In the genomic region with DNA sequence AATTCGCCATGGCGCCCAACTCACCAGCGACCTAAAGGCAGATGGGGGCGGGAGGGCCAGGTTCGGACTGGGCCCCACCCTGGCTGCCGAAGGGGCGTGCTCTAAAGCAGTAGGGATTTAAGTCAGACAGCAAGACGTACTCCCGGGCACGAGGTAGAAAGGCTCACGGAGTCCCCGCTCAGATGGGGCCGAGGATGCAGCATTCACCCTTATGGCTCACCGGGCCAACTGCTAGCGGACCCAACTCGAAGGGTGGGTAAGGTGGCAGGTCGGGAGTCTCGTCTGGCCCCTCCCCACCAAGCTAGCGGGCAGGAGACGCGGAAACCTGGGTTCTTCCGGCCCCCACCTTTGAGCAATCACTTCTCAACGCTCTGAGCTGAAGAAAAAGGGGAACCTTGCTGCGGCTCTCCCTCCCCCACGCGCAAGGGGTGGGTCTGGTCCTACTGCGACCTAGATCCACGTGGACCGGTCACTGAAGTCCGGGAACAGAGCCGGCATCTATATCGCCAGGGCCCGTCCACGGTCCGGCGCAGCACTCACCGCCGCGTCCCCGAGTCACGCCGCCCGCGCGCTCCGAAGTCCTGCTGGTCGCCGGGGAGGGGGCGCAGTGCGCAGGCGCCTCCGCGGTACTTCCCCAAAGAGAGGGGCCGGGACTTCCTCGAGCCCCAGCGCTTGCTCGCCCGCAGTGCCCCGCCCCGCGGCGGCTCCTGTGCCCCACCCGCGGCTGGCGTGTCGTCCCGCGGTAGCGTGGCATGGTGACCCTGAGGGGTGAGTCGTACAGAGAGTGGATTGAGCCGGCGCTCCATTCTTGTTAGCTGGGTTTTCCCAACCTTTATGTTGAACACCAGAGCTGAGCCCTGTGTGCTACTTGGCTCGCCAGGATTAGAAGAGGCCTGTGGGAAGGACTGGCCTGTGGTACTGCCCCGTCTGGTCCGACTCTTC, we compare ENCODE assay signal across 8 mouse cellular contexts. TPM values are rescaled to one million over a fixed set of nuclear protein-coding genes. Genes with fewer than 3 reads are reported as not detected.
DNase-seq lines count a peak whose midpoint lies in the region; ATAC-seq and TF ChIP-seq lines count a peak whose summit lies in the region.

A gene (minus strand): TSS at position 639 of the 942 bp plus-strand sequence.

- no peak for TF ChIP-seq POLR2A in cerebellum, adult 2 months (IDR thresholded peaks at IDR 0.05; ENCODE audit: borderline replicate concordance, insufficient read depth, low read length)

- TF ChIP-seq CTCF in cerebellum, adult 2 months (IDR thresholded peaks at IDR 0.05; ENCODE audit: borderline replicate concordance, insufficient read depth, low read depth, low read length) = no peak
- TF ChIP-seq CTCF in lung, postnatal 0 days (IDR thresholded peaks at IDR 0.05) = peak; percentile 28

- peak; percentile 93 for ATAC-seq in lung, postnatal 0 days

- peaks cover 12% of the 10 kb centered on the region; the same call in 1 of the 2 replicates for H3K36me3 ChIP-seq in ES-E14 (ENCODE audit: control insufficient read depth, insufficient read depth, low read length, poor library complexity, severe bottlenecking)
- H3K36me3 ChIP-seq in lung, postnatal 0 days (ENCODE audit: insufficient read depth, low read length) = 0 out of 2 replicates have a peak, but pooled peaks cover 5% of the 10 kb centered on the region

- peak within 1 kb of the TSS; percentile 88 for H3K9ac ChIP-seq in ES-E14 (ENCODE audit: insufficient read depth, low read depth, low read length, poor library complexity, severe bottlenecking)
- peak within 1 kb of the TSS; percentile 51 for H3K9ac ChIP-seq in lung, postnatal 0 days (replicated peaks; ENCODE audit: low read depth)

- no peaks in the 10 kb centered on the region for H3K9me3 ChIP-seq in ES-E14 (ENCODE audit: control insufficient read depth, insufficient read depth, low read depth, low read length)
- no peaks in the 10 kb centered on the region for H3K9me3 ChIP-seq in lung, postnatal 0 days (ENCODE audit: low read length)

- WGBS in cerebellum, adult 2 months = under 1% methylated on average over 75 of the region's 75 CpGs
- WGBS in lung, postnatal 0 days = under 1% methylated on average over 71 of the region's 75 CpGs

- TF ChIP-seq EP300 in lung, postnatal 0 days (IDR thresholded peaks at IDR 0.05) = no peak

- H3K27me3 ChIP-seq in cerebellum, adult 2 months (ENCODE audit: control insufficient read depth, insufficient read depth, low read length) = no peaks in the 10 kb centered on the region
- H3K27me3 ChIP-seq in lung, postnatal 0 days (replicated peaks; ENCODE audit: insufficient read depth, low read length) = no peaks in the 10 kb centered on the region

- H3K27ac ChIP-seq in ES-E14 (ENCODE audit: insufficient read depth, low read depth, low read length, poor library complexity, severe bottlenecking) = no peak within 1 kb of the TSS
- no peak within 1 kb of the TSS for H3K27ac ChIP-seq in cerebellum, adult 2 months (ENCODE audit: insufficient read depth, low read length)
- peak within 1 kb of the TSS; percentile 43; the same call in 1 of the 2 replicates for H3K27ac ChIP-seq in lung, postnatal 0 days (ENCODE audit: low read length)

- DNase-seq in ES-E14 (ENCODE audit: low read depth, low spot score) = no peak
- peak; percentile 75 to 76 for DNase-seq in cerebellum, adult 2 months
- peak; percentile 75 for DNase-seq in forelimb bud, embryonic 11.5 days (ENCODE audit: low read depth, low spot score)
- DNase-seq in heart, postnatal 4 days = peak; percentile 82
- DNase-seq in layer of hippocampus, adult 9-11 months = peak; percentile 79
- DNase-seq in lung, postnatal 0 days (ENCODE audit: low spot score) = peak; percentile 90
- DNase-seq in ovary, postnatal 10 days (ENCODE audit: low spot score) = peak; percentile 76
- peak; percentile 93 for DNase-seq in thymus, postnatal 14 days

- peaks cover 0 to 7% of the 10 kb centered on the region in 2 experiments; a peak in 1 of 4 replicates for H3K4me1 ChIP-seq in ES-E14 (ENCODE audit: control insufficient read depth in 2 of 2, insufficient read depth in 2 of 2, low read length in 2 of 2, poor library complexity in 1 of 2)
- H3K4me1 ChIP-seq in cerebellum, adult 2 months (ENCODE audit: control insufficient read depth, insufficient read depth, low read length) = no peaks in the 10 kb centered on the region
- peaks cover 6% of the 10 kb centered on the region; the same call in 1 of the 2 replicates for H3K4me1 ChIP-seq in lung, postnatal 0 days (ENCODE audit: insufficient read depth, low read depth, low read length)

- H3K4me2 ChIP-seq in lung, postnatal 0 days (replicated peaks; ENCODE audit: low read depth, low read length) = peak within 1 kb of the TSS; percentile 86

- in situ Hi-C loops in ES-E14 (cut with MboI; ENCODE audit: low sequenced_read_pairs in 2 of 2, unreplicated experiment in 2 of 2) = no loop called here

- H3K4me3 ChIP-seq in ES-E14 (ENCODE audit: insufficient read depth in 1 of 2, low read depth in 1 of 2, low read length in 2 of 2, poor library complexity in 1 of 2, severe bottlenecking in 1 of 2) = peak within 1 kb of the TSS; percentile 78 to 83
- H3K4me3 ChIP-seq in cerebellum, adult 2 months (replicated peaks; ENCODE audit: insufficient read depth, low read depth, low read length) = peak within 1 kb of the TSS; percentile 66
- peak within 1 kb of the TSS; percentile 62 for H3K4me3 ChIP-seq in lung, postnatal 0 days (ENCODE audit: low read depth, low read length)

TF ChIP-seq in ES-E14, 5 proteins besides CTCF, POLR2A, EP300 and RAD21:
- TF ChIP-seq CHD2 (IDR thresholded peaks at IDR 0.05; ENCODE audit: low read depth, low read length) = no peak
- TF ChIP-seq ZC3H11A (IDR thresholded peaks at IDR 0.05; ENCODE audit: borderline replicate concordance, low read depth, low read length) = no peak
- no peak for TF ChIP-seq MAFK (IDR thresholded peaks at IDR 0.05; ENCODE audit: insufficient read depth, low read depth, low read length)
- no peak for TF ChIP-seq ZNF384 (IDR thresholded peaks at IDR 0.05; ENCODE audit: low read depth, low read length)
- TF ChIP-seq HCFC1 (IDR thresholded peaks at IDR 0.05; ENCODE audit: borderline replicate concordance, insufficient read depth, low read length) = no peak

RNA-seq across cellular contexts. Expression of the gene that starts here (rescaled TPM):
- total RNA-seq in ES-E14 (2012; rRNA removed) = 27.3 and 31.7 TPM in 2 replicates
- 29.2 and 30.6 TPM in 2 replicates for polyA plus RNA-seq in cerebellum, adult 2 months (2012; rRNA removed)
- total RNA-seq in heart, postnatal 4 days (2021) = 10 to 100 TPM; 11.3 to 15.8 TPM
- polyA plus RNA-seq in lung, postnatal 0 days (2015; fragmentation: Nextera tagmentation; extraction: Ambion mirVana) = 32.7 and 33.3 TPM in 2 replicates
